Mouse (Mus musculus): Measurements from ENCODE around the gene Ttc21a.

Ttc21a gene

GRCm38 (mm10) chr9:119977557-119978060, 40.2 kb downstream of the Ttc21a start:
- TF ChIP-seq GATA4 (IDR thresholded peaks at IDR 0.05; ENCODE audit: insufficient replicate concordance, low read length), result no peak

DNA sequence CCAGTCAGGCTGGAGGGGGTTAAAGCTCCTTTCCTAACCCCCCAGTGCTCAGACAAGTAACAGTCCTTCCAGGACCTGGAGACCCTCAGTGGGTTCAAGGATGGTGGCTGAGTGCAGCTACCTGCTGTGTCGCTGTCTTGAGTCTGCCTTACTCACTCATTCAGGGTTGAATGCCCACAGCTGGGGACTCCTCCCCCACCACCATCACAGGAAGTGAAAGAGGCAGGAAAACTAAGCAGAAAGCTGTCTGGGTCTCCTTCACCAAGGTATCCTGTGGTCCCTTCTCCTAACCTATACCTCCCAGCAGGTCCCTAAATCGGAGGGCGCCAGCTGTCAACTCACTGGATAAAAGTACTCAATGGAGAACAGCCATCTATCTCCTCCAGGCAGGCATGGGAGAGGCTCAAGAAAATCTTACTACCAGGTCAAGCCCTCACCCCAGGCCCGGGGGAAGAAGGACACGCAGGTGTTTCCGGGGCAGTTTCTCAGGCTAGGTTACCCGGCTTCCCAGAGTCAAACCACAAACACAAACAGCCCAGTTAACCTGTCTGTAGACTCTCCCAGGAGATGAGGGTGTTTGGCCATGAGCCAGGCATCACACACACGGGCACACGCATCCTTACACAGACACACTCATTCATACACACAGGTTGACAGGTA, 40.9 kb downstream of the Ttc21a start:
- TF ChIP-seq GATA4 (IDR thresholded peaks at IDR 0.05; ENCODE audit: insufficient replicate concordance, low read length), result no peak

GRCm38 (mm10) chr9:119978811-119979441, 41.5 kb downstream of the Ttc21a start:
- no peak for TF ChIP-seq GATA4 (IDR thresholded peaks at IDR 0.05; ENCODE audit: insufficient replicate concordance, low read length)

- TF ChIP-seq GATA4 (IDR thresholded peaks at IDR 0.05; ENCODE audit: insufficient replicate concordance, low read length), result no peak
Measured at GRCm38 (mm10) chr9:119979749-119980148, 42.3 kb downstream of the Ttc21a start.

- TF ChIP-seq GATA4 (IDR thresholded peaks at IDR 0.05; ENCODE audit: insufficient replicate concordance, low read length), result no peak
Measured at GRCm38 (mm10) chr9:119980770-119981182, 43.4 kb downstream of the Ttc21a start.

DNA sequence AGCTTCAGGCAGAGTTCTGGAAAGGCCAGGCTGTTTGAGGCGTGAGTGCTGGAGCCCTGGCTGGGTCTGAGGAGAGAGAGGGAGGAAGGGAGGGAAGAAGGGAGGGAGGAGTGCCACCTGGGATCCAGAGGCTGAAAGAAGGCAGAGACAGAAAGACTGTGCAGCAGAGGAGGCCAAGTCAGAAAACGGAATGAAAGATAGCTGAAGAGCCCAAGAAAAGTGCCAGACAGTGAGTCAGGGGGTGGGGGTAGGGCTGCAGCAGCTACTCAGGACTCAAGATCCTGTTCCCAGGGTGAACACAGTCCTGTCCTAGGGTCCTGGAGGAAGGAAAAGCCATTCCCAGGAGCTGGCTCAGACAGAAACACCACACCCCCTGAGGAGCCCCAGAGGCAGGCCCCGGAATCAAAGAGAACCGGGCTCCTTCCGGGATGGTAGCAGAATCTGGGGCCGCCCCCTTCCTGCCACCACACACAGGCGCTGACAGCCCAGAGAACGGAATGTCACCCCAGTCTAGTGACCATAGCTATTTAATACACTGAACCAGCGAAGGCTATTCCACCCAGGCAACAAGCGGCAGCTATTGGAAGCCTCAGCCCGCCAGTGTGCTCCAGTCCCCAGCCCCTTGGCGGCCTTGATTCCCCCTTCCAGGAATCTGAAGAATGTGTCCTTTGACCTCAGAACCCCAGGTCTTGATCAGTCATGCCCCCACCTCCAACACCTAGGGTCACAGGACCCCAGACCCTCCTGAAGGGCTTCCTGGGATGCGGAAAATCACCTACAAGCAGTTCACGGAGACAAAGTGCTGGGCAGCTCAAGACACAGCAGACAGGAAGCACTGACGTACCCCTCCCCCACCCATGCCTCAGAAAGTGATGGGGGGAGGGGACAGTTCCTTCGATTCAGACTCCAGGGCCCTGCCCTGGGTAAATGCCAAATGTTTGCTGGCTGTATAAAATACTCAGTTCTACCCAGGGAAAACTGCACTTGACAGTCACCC, 44.1 kb downstream of the Ttc21a start:
- peak; percentile 52; the same call in 1 of the 2 replicates for TF ChIP-seq GATA4 (IDR thresholded peaks at IDR 0.05; ENCODE audit: insufficient replicate concordance, low read length)

GRCm38 (mm10) chr9:119982241-119982811, 44.9 kb downstream of the Ttc21a start:
- no peak for TF ChIP-seq GATA4 (IDR thresholded peaks at IDR 0.05; ENCODE audit: insufficient replicate concordance, low read length)

GRCm38 (mm10) chr9:119982956-119983551, 45.6 kb downstream of the Ttc21a start:
- no peak for TF ChIP-seq GATA4 (IDR thresholded peaks at IDR 0.05; ENCODE audit: insufficient replicate concordance, low read length)

- TF ChIP-seq GATA4 (IDR thresholded peaks at IDR 0.05; ENCODE audit: insufficient replicate concordance, low read length), result peak; percentile 46; the same call in 1 of the 2 replicates
Measured at GRCm38 (mm10) chr9:119983585-119984535, 46.5 kb downstream of the Ttc21a start.

DNA sequence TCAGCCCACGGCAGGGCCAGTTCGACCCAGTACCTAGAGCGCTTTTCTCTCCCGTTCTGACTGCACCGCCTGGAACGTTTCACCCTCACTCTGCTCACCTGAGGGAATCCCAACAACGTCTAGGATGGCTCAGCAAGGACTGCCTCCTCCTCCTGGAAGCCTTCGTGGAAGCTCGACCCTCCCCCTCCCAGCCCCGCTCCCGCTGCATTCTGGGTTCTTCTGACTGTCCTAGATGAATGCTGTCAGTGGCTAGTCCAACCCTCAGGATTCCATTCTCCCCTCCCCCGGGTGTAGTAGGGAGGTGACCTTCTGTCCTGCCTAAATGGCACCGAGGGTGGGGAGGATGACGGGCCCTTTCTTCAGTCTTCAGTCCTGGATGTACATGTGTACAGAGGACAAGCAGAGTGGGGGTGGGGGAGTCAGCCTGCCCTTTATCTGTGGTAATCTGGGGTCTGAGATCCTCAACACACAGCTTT, 47.2 kb downstream of the Ttc21a start, which contains the start of gene Csrnp1:
Gene Csrnp1 (minus strand): TSS at position 123 of the 476 bp plus-strand sequence.
- no peak for TF ChIP-seq GATA4 (IDR thresholded peaks at IDR 0.05; ENCODE audit: insufficient replicate concordance, low read length)

GRCm38 (mm10) chr9:119985881-119986574, 48.6 kb downstream of the Ttc21a start:
- TF ChIP-seq GATA4 (IDR thresholded peaks at IDR 0.05; ENCODE audit: insufficient replicate concordance, low read length), result no peak

DNA sequence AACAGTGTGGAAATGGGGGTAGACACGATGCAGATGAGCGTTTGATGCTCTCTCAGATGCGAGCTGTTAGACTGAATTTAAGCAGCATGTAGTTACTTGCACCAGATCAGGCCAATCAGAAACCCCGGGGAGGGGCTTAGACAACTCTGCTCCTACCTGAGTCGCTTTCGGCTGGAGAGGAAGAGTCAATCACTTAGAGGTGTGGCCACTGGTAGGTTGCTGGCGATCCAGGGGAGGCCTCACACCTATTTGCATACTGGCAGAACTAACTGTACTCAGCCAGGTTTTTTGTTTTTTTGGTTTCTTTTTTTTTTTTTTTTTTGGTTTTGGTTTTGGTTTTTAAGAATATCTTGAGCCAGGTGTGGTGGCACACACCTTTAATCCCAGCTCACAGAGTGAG, 50.9 kb downstream of the Ttc21a start:
- TF ChIP-seq GATA4 (IDR thresholded peaks at IDR 0.05; ENCODE audit: insufficient replicate concordance, low read length), result no peak

DNA sequence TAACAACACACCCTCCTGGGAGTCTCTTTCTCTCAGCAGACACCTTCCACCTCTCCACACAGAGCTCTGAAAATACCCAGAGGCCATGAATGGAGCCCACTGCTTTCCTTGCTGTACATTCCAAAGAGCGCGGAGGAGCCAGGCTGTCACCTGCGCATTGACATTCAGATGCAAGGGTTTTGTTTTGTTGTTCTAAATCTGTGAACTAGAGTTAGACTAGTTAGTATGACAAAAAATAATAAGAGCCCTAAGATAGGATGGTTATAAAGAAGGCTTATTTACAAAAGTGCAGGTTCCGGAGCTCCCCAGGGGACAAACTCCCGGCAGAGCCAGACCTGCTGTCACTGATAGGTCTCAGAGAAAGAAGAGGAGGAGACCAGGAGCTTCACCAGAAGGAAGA, 53.9 kb downstream of the Ttc21a start:
- TF ChIP-seq GATA4 (IDR thresholded peaks at IDR 0.05; ENCODE audit: insufficient replicate concordance, low read length), result no peak
